Mouse (Mus musculus): ENCODE results near the gene Pak6. TPM values are rescaled to one million over a fixed set of nuclear protein-coding genes. Genes with fewer than 3 reads are reported as not detected.
A peak's percentile ranks its signal among the peaks of the same experiment; 100 is the strongest.

Pak6 gene
- polyA plus RNA-seq (2014; fragmentation: Nextera tagmentation; extraction: Ambion mirVana) = 14.0 and 18.7 TPM in 2 replicates

GRCm38 (mm10) chr2:118662902-118663803 is at the start of gene Pak6:
Gene Pak6, plus strand, starts transcription at chr2:118663303.
- ATAC-seq (peak; percentile 69), DNase-seq (ENCODE audit: low spot score) (peak; percentile 76)
- H3K4me3 ChIP-seq (ENCODE audit: low read depth, low read length) = peak within 1 kb of the TSS; percentile 40
- H3K4me1 ChIP-seq (ENCODE audit: control insufficient read depth, insufficient read depth, low read length) = peaks cover 15% of the 10 kb centered on the region
- H3K27ac ChIP-seq (ENCODE audit: low read depth, low read length) = peak within 1 kb of the TSS; percentile 27; the same call in 1 of the 2 replicates
- 0 out of 2 replicates have a peak, but pooled peaks cover 3% of the 10 kb centered on the region for H3K27me3 ChIP-seq (replicated peaks; ENCODE audit: control insufficient read depth, insufficient read depth, low read length)
- peak within 1 kb of the TSS; percentile 68 for H3K4me2 ChIP-seq (ENCODE audit: low read length)
- no peaks in the 10 kb centered on the region for H3K36me3 ChIP-seq (ENCODE audit: control insufficient read depth, insufficient read depth, low read length)
- no peaks in the 10 kb centered on the region for H3K9me3 ChIP-seq (replicated peaks; ENCODE audit: control insufficient read depth, low read length)
- WGBS = 2% methylated on average over 37 of the region's 37 CpGs
- peak within 1 kb of the TSS; percentile 67 for H3K9ac ChIP-seq (ENCODE audit: low read length)

- Histone ChIP-seq H3K27ac (ENCODE audit: low read depth, low read length) (no peak overlapping the region), H3K27me3 (replicated peaks; ENCODE audit: control insufficient read depth, insufficient read depth, low read length) (no peaks in the 10 kb centered on the region), H3K9ac (ENCODE audit: low read length) (no peak overlapping the region), H3K4me1 (ENCODE audit: control insufficient read depth, insufficient read depth, low read length) (no peaks in the 10 kb centered on the region), H3K36me3 (ENCODE audit: control insufficient read depth, insufficient read depth, low read length) (peaks cover 68% of the 10 kb centered on the region), H3K4me3 (ENCODE audit: low read depth, low read length) (no peak overlapping the region), H3K4me2 (ENCODE audit: low read length) (no peak overlapping the region), H3K9me3 (replicated peaks; ENCODE audit: control insufficient read depth, low read length) (no peaks in the 10 kb centered on the region)
- 96% methylated on average over 5 of the region's 5 CpGs for WGBS
- DNase-seq (ENCODE audit: low spot score) (no peak), ATAC-seq (no peak)
Measured at GRCm38 (mm10) chr2:118618013-118618412, 45.1 kb upstream of the Pak6 start.

GRCm38 (mm10) chr2:118620101-118620500 is 43.0 kb upstream of the Pak6 start:
- DNase-seq (ENCODE audit: low spot score) = no peak
- Histone ChIP-seq H3K36me3 (ENCODE audit: control insufficient read depth, insufficient read depth, low read length) (peaks cover 66% of the 10 kb centered on the region), H3K4me3 (ENCODE audit: low read depth, low read length) (no peak overlapping the region), H3K27me3 (replicated peaks; ENCODE audit: control insufficient read depth, insufficient read depth, low read length) (no peaks in the 10 kb centered on the region), H3K4me1 (ENCODE audit: control insufficient read depth, insufficient read depth, low read length) (no peaks in the 10 kb centered on the region), H3K9me3 (replicated peaks; ENCODE audit: control insufficient read depth, low read length) (no peaks in the 10 kb centered on the region), H3K4me2 (ENCODE audit: low read length) (no peak overlapping the region), H3K27ac (ENCODE audit: low read depth, low read length) (no peak overlapping the region), H3K9ac (ENCODE audit: low read length) (no peak overlapping the region)
- WGBS = 61% methylated on average over 2 of the region's 2 CpGs
- ATAC-seq = no peak

- no peak overlapping the region for H3K9ac ChIP-seq (ENCODE audit: low read length)
- whole genome bisulfite sequencing = 90% methylated on average over 8 of the region's 8 CpGs
- no peak overlapping the region for H3K4me3 ChIP-seq (ENCODE audit: low read depth, low read length)
- H3K4me2 ChIP-seq (ENCODE audit: low read length) = no peak overlapping the region
- H3K4me1 ChIP-seq (ENCODE audit: control insufficient read depth, insufficient read depth, low read length) = no peaks in the 10 kb centered on the region
- H3K27me3 ChIP-seq (replicated peaks; ENCODE audit: control insufficient read depth, insufficient read depth, low read length) = no peaks in the 10 kb centered on the region
- H3K36me3 ChIP-seq (ENCODE audit: control insufficient read depth, insufficient read depth, low read length) = peaks cover 62% of the 10 kb centered on the region
- ATAC-seq (no peak), DNase-seq (ENCODE audit: low spot score) (no peak)
- no peak overlapping the region for H3K27ac ChIP-seq (ENCODE audit: low read depth, low read length)
- no peaks in the 10 kb centered on the region for H3K9me3 ChIP-seq (replicated peaks; ENCODE audit: control insufficient read depth, low read length)
Measured at GRCm38 (mm10) chr2:118620608-118621007, 42.5 kb upstream of the Pak6 start.

GRCm38 (mm10) chr2:118629276-118629675 is 33.8 kb upstream of the Pak6 start:
- WGBS = 89% methylated on average over 6 of the region's 6 CpGs
- Histone ChIP-seq H3K4me1 (ENCODE audit: control insufficient read depth, insufficient read depth, low read length) (no peaks in the 10 kb centered on the region), H3K27me3 (replicated peaks; ENCODE audit: control insufficient read depth, insufficient read depth, low read length) (no peaks in the 10 kb centered on the region), H3K9me3 (replicated peaks; ENCODE audit: control insufficient read depth, low read length) (no peaks in the 10 kb centered on the region), H3K36me3 (ENCODE audit: control insufficient read depth, insufficient read depth, low read length) (peaks cover 75% of the 10 kb centered on the region), H3K4me3 (ENCODE audit: low read depth, low read length) (no peak overlapping the region), H3K4me2 (ENCODE audit: low read length) (no peak overlapping the region), H3K27ac (ENCODE audit: low read depth, low read length) (no peak overlapping the region), H3K9ac (ENCODE audit: low read length) (no peak overlapping the region)
- no peak for DNase-seq (ENCODE audit: low spot score)
- no peak for ATAC-seq

GRCm38 (mm10) chr2:118633441-118633840 is 29.7 kb upstream of the Pak6 start:
- Histone ChIP-seq H3K36me3 (ENCODE audit: control insufficient read depth, insufficient read depth, low read length) (peaks cover 79% of the 10 kb centered on the region), H3K27me3 (replicated peaks; ENCODE audit: control insufficient read depth, insufficient read depth, low read length) (no peaks in the 10 kb centered on the region), H3K4me2 (ENCODE audit: low read length) (no peak overlapping the region), H3K4me1 (ENCODE audit: control insufficient read depth, insufficient read depth, low read length) (no peaks in the 10 kb centered on the region), H3K9ac (ENCODE audit: low read length) (no peak overlapping the region), H3K9me3 (replicated peaks; ENCODE audit: control insufficient read depth, low read length) (no peaks in the 10 kb centered on the region), H3K4me3 (ENCODE audit: low read depth, low read length) (no peak overlapping the region), H3K27ac (ENCODE audit: low read depth, low read length) (no peak overlapping the region)
- no peak for ATAC-seq
- no peak for DNase-seq (ENCODE audit: low spot score)
- 53% methylated on average over 5 of the region's 5 CpGs for WGBS

- H3K4me1 ChIP-seq (ENCODE audit: control insufficient read depth, insufficient read depth, low read length) = no peaks in the 10 kb centered on the region
- H3K4me3 ChIP-seq (ENCODE audit: low read depth, low read length) = no peak overlapping the region
- ATAC-seq (no peak), DNase-seq (ENCODE audit: low spot score) (no peak)
- H3K27me3 ChIP-seq (replicated peaks; ENCODE audit: control insufficient read depth, insufficient read depth, low read length) = no peaks in the 10 kb centered on the region
- no peak overlapping the region for H3K9ac ChIP-seq (ENCODE audit: low read length)
- no peak overlapping the region for H3K27ac ChIP-seq (ENCODE audit: low read depth, low read length)
- H3K4me2 ChIP-seq (ENCODE audit: low read length) = no peak overlapping the region
- WGBS = 83% methylated on average over 5 of the region's 5 CpGs
- H3K36me3 ChIP-seq (ENCODE audit: control insufficient read depth, insufficient read depth, low read length) = peaks cover 81% of the 10 kb centered on the region
- no peaks in the 10 kb centered on the region for H3K9me3 ChIP-seq (replicated peaks; ENCODE audit: control insufficient read depth, low read length)
Measured at GRCm38 (mm10) chr2:118637258-118637657, 25.8 kb upstream of the Pak6 start.

- peak; percentile 87 for DNase-seq (ENCODE audit: low spot score)
- Histone ChIP-seq H3K9ac (ENCODE audit: low read length) (no peak overlapping the region), H3K4me2 (ENCODE audit: low read length) (no peak overlapping the region), H3K36me3 (ENCODE audit: control insufficient read depth, insufficient read depth, low read length) (peaks cover 83% of the 10 kb centered on the region), H3K27ac (ENCODE audit: low read depth, low read length) (no peak overlapping the region), H3K9me3 (replicated peaks; ENCODE audit: control insufficient read depth, low read length) (no peaks in the 10 kb centered on the region), H3K4me1 (ENCODE audit: control insufficient read depth, insufficient read depth, low read length) (no peaks in the 10 kb centered on the region), H3K27me3 (replicated peaks; ENCODE audit: control insufficient read depth, insufficient read depth, low read length) (no peaks in the 10 kb centered on the region), H3K4me3 (ENCODE audit: low read depth, low read length) (no peak overlapping the region)
- ATAC-seq = peak; percentile 66
- 46% methylated on average over 8 of the region's 8 CpGs for WGBS
Measured at GRCm38 (mm10) chr2:118637888-118638526, 25.1 kb upstream of the Pak6 start.

GRCm38 (mm10) chr2:118638686-118639085 is 24.4 kb upstream of the Pak6 start:
- Histone ChIP-seq H3K4me3 (ENCODE audit: low read depth, low read length) (no peak overlapping the region), H3K27ac (ENCODE audit: low read depth, low read length) (no peak overlapping the region), H3K9ac (ENCODE audit: low read length) (no peak overlapping the region), H3K9me3 (replicated peaks; ENCODE audit: control insufficient read depth, low read length) (no peaks in the 10 kb centered on the region), H3K27me3 (replicated peaks; ENCODE audit: control insufficient read depth, insufficient read depth, low read length) (no peaks in the 10 kb centered on the region), H3K36me3 (ENCODE audit: control insufficient read depth, insufficient read depth, low read length) (peaks cover 83% of the 10 kb centered on the region), H3K4me1 (ENCODE audit: control insufficient read depth, insufficient read depth, low read length) (no peaks in the 10 kb centered on the region), H3K4me2 (ENCODE audit: low read length) (no peak overlapping the region)
- no peak for ATAC-seq
- WGBS = 95% methylated on average over 8 of the region's 8 CpGs
- DNase-seq (ENCODE audit: low spot score) = no peak

Measured in forebrain, embryonic 14.5 days (tissue).